Mouse (Mus musculus) E14TG2a.4 (cell line): ENCODE data around the gene Slc9a8.

ENCODE experiments used
- CTCF ChIP-seq: conservative IDR thresholded peaks from 2 replicates; pipeline ENCODE4 v1.5.1; 2014; ENCODE audit warnings: low read length
- NANOG ChIP-seq: IDR thresholded peaks from 2 replicates; pipeline ENCODE4 v1.6.1; 2014; ENCODE audit warnings: borderline replicate concordance, low read length, mixed read lengths

- TF ChIP-seq CTCF (no peak), NANOG (no peak)
Measured at GRCm38 (mm10) chr2:167439422-167439821, 17.9 kb downstream of the Slc9a8 start.
